Mouse (Mus musculus): ENCODE data around the gene Fgf13. TPM values are rescaled to one million over a fixed set of nuclear protein-coding genes. Genes with fewer than 3 reads are reported as not detected.

Gene Fgf13
- polyA plus RNA-seq, 1 experiment from 2014 or later = 30.0 TPM

DNA sequence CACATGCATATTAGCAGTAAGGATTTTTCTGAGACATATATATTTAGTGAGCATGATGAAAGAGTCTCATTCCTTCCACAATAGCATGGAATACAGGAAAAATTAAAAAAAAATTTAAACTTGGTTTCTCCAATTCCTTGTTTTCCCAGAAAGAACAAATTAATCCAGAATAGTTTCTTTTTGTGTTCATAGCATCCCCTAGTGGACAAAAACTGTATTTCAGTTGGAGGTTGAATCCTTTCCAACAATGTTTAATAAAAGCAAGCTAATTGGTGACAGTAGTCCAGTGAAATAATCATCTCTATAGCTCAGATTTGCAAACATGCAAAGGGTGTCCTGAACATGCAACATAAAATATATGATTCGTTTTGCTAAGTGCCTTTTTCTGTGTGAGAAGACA, 395.7 kb downstream of the Fgf13 start:
- Histone ChIP-seq H3K27ac (ENCODE audit: low read depth, low read length) (no peak overlapping the region), H3K27me3 (ENCODE audit: control insufficient read depth, insufficient read depth, low read length) (no peaks in the 10 kb centered on the region), H3K4me2 (no peak overlapping the region), H3K36me3 (ENCODE audit: control insufficient read depth, insufficient read depth, low read length) (no peaks in the 10 kb centered on the region), H3K4me3 (ENCODE audit: low read depth, low read length) (no peak overlapping the region), H3K4me1 (ENCODE audit: control insufficient read depth, insufficient read depth, low read length) (no peaks in the 10 kb centered on the region), H3K9ac (ENCODE audit: low read length) (no peak overlapping the region), H3K9me3 (ENCODE audit: control insufficient read depth, low read length) (no peaks in the 10 kb centered on the region)
- WGBS = 3% methylated on average over 1 of the region's 1 CpGs
- DNase-seq (ENCODE audit: low spot score, missing footprints) = peak; percentile 91
- no peak for ATAC-seq (ENCODE audit: low FRiP score)

DNA sequence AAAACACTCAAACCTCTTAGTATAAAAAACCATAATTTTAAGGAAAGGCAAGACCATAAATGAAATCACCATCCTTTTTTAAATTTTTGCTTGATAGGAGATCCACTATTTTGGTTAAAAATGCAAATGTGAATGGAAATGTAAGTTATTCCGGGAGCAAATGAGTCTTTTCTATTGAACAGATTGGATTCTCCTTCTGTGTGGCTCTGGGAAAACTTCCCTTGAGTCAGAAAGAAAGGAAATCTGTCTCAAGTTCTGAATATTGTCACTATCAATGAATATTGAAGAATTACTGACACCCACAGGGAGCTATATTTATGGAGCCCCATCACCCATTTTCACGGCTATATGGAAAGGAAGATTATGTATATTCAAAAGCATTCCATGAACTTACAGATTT, 401.1 kb downstream of the Fgf13 start:
- H3K27ac ChIP-seq (ENCODE audit: low read depth, low read length) = no peak overlapping the region
- H3K4me1 ChIP-seq (ENCODE audit: control insufficient read depth, insufficient read depth, low read length) = no peaks in the 10 kb centered on the region
- no peaks in the 10 kb centered on the region for H3K27me3 ChIP-seq (ENCODE audit: control insufficient read depth, insufficient read depth, low read length)
- H3K4me3 ChIP-seq (ENCODE audit: low read depth, low read length) = no peak overlapping the region
- H3K4me2 ChIP-seq = no peak overlapping the region
- DNase-seq (ENCODE audit: low spot score, missing footprints) (no peak), ATAC-seq (ENCODE audit: low FRiP score) (no peak)
- no peaks in the 10 kb centered on the region for H3K9me3 ChIP-seq (ENCODE audit: control insufficient read depth, low read length)
- no peak overlapping the region for H3K9ac ChIP-seq (ENCODE audit: low read length)
- 93% methylated on average over 2 of the region's 2 CpGs for WGBS
- no peaks in the 10 kb centered on the region for H3K36me3 ChIP-seq (ENCODE audit: control insufficient read depth, insufficient read depth, low read length)

DNA sequence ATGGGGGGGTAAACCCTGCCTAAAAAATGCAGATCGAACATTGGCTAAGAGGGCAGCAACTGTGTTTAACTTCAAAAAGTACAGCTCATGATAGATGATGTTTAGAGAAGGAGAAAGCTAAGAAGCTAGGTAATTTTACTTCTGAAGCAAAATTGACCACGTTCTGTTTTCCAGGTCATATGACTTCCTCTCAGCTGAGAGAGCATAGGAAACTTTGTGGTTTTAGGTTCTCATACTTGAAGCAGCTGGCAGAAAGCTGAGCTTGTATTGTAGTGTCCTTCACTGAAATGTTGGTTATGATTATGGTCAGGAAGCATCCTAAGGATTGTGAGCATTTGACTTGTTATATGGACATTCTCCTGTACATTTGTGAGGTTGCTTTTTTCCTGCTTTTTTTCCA, 425.9 kb downstream of the Fgf13 start:
- no peak overlapping the region for H3K27ac ChIP-seq (ENCODE audit: low read depth, low read length)

DNA sequence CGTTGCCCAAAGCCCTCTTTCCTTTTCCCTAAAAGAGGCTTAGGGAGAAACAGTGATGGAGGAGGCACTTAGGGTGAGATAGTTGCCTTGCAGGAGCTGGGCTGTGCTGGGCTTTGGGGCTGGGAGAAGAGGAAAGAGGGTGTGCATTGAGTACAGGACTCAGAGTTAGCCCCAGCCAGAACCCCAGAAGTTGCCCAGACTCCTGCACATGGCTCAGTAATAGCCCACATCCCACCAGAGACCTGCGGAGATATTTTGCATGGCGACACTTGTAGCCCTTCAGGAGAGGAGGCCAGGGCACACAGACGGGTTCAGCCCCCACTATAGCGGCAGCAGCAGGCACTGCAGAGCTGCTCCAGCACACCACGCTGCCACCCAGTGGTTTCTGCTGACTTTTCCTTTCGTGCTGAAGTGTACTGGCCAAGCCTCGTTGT, 432.9 kb downstream of the Fgf13 start:
- Histone ChIP-seq H3K27ac (ENCODE audit: low read depth, low read length) (no peak overlapping the region), H3K4me2 (peak overlapping the region; percentile 56), H3K9ac (ENCODE audit: low read length) (peak overlapping the region; percentile 68), H3K4me3 (ENCODE audit: low read depth, low read length) (peak overlapping the region; percentile 54), H3K36me3 (ENCODE audit: control insufficient read depth, insufficient read depth, low read length) (no peaks in the 10 kb centered on the region), H3K4me1 (ENCODE audit: control insufficient read depth, insufficient read depth, low read length) (no peaks in the 10 kb centered on the region), H3K9me3 (ENCODE audit: control insufficient read depth, low read length) (no peaks in the 10 kb centered on the region), H3K27me3 (ENCODE audit: control insufficient read depth, insufficient read depth, low read length) (no peaks in the 10 kb centered on the region)
- 16% methylated on average over 8 of the region's 8 CpGs for whole genome bisulfite sequencing
- DNase-seq (ENCODE audit: low spot score, missing footprints) (peak; percentile 89), ATAC-seq (ENCODE audit: low FRiP score) (peak; percentile 80)

More for the DNA sequence above, 425.9 kb downstream of the Fgf13 start:
- WGBS = 66% methylated on average over 2 of the region's 2 CpGs
- Histone ChIP-seq H3K4me3 (ENCODE audit: low read depth, low read length) (no peak overlapping the region), H3K9ac (ENCODE audit: low read length) (no peak overlapping the region), H3K9me3 (ENCODE audit: control insufficient read depth, low read length) (no peaks in the 10 kb centered on the region), H3K36me3 (ENCODE audit: control insufficient read depth, insufficient read depth, low read length) (no peaks in the 10 kb centered on the region), H3K4me1 (ENCODE audit: control insufficient read depth, insufficient read depth, low read length) (no peaks in the 10 kb centered on the region), H3K27me3 (ENCODE audit: control insufficient read depth, insufficient read depth, low read length) (no peaks in the 10 kb centered on the region), H3K4me2 (no peak overlapping the region)
- no peak for DNase-seq (ENCODE audit: low spot score, missing footprints)
- no peak for ATAC-seq (ENCODE audit: low FRiP score)

DNA sequence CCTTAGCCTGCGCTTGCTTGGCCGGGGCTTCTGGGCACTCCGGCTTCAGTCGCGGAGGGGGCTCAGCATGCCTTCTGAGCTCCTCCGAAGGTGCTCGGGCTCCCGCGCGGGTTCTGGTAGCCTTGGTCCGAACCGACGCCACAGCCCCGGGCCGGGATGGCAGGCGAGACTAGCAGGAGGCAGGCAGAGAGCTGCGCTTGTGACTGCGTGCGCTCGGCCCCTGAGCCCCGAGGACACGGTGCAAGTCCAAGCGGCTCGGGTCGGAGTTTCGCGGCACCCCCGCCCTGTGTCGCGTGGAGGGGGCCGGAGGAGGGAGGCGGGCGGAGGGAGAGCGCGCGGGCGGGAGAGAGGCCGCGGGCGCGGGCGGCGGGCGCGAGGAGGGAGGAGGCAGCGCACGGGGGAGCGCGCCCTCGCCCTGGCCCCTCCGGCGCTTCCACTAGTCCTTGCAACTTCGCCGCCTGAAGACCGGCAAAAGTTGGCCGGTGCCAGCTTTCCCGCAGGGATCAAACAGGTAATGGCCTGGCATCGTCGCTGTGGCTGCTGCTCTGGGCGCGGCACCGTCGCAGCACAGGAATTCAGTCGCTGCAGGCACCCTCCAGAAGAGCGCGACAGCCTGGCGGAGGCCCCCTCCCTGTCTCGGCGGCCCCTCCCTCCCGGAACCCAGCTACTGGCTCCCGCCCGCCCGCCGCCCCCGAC, 433.6 kb downstream of the Fgf13 start:
- Histone ChIP-seq H3K4me2 (peak overlapping the region; percentile 56), H3K4me1 (ENCODE audit: control insufficient read depth, insufficient read depth, low read length) (no peaks in the 10 kb centered on the region), H3K9me3 (ENCODE audit: control insufficient read depth, low read length) (no peaks in the 10 kb centered on the region), H3K9ac (ENCODE audit: low read length) (peak overlapping the region; percentile 68), H3K36me3 (ENCODE audit: control insufficient read depth, insufficient read depth, low read length) (no peaks in the 10 kb centered on the region), H3K27me3 (ENCODE audit: control insufficient read depth, insufficient read depth, low read length) (no peaks in the 10 kb centered on the region), H3K27ac (ENCODE audit: low read depth, low read length) (no peak overlapping the region), H3K4me3 (ENCODE audit: low read depth, low read length) (peak overlapping the region; percentile 54)
- ATAC-seq (ENCODE audit: low FRiP score) (peak; percentile 82), DNase-seq (ENCODE audit: low spot score, missing footprints) (peak; percentile 89)
- 21% methylated on average over 51 of the region's 75 CpGs for WGBS

DNA sequence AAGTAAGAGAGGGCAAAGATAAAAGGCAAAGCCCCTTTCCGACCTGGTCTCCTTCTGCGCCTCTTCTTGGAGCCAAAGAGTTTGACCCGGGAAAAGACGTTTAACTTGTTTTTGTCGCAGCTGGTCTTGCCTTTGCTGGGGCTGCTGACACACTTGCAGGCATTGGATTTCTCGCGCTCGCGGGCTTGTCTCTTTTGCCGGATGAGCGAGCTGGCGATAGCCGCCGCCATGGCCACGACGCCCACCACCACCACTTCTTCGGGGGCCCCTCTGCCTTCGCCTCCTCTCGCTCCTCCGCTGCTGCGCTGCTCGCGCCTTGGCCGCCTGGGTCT, 434.1 kb downstream of the Fgf13 start:
- Histone ChIP-seq H3K27ac (ENCODE audit: low read depth, low read length) (no peak overlapping the region), H3K4me3 (ENCODE audit: low read depth, low read length) (peak overlapping the region; percentile 54), H3K27me3 (ENCODE audit: control insufficient read depth, insufficient read depth, low read length) (no peaks in the 10 kb centered on the region), H3K4me1 (ENCODE audit: control insufficient read depth, insufficient read depth, low read length) (no peaks in the 10 kb centered on the region), H3K4me2 (peak overlapping the region; percentile 56), H3K36me3 (ENCODE audit: control insufficient read depth, insufficient read depth, low read length) (no peaks in the 10 kb centered on the region), H3K9me3 (ENCODE audit: control insufficient read depth, low read length) (no peaks in the 10 kb centered on the region), H3K9ac (ENCODE audit: low read length) (peak overlapping the region; percentile 68)
- ATAC-seq (ENCODE audit: low FRiP score) (no peak; the same call in 1 of the 2 replicates), DNase-seq (ENCODE audit: low spot score, missing footprints) (peak; percentile 95)
- 24% methylated on average over 24 of the region's 24 CpGs for WGBS

DNA sequence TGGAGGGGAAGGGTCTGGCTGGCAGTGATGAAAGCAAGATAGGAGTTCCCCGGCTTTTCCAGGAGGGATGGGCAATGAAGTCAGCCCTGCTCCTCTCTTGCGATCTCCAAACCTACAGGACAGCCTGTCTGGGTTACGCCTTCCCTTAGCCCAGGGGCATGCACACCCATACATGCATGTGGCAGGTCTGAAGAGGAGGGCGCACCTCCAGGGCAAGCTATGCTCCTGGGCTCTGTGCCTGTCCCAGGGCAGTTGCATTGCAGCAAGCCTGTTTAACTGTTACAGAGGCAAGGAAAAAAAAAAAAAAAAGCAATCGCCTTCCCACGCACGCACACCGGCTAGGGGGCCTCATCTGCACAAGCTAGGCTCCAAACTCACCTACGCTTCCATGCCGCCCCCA, 434.5 kb downstream of the Fgf13 start:
- H3K4me3 ChIP-seq (ENCODE audit: low read depth, low read length) = peak overlapping the region; percentile 54
- H3K27ac ChIP-seq (ENCODE audit: low read depth, low read length) = no peak overlapping the region
- peak; percentile 7 for ATAC-seq (ENCODE audit: low FRiP score)
- H3K4me2 ChIP-seq = peak overlapping the region; percentile 56
- H3K9ac ChIP-seq (ENCODE audit: low read length) = peak overlapping the region; percentile 68
- no peaks in the 10 kb centered on the region for H3K9me3 ChIP-seq (ENCODE audit: control insufficient read depth, low read length)
- H3K27me3 ChIP-seq (ENCODE audit: control insufficient read depth, insufficient read depth, low read length) = no peaks in the 10 kb centered on the region
- H3K36me3 ChIP-seq (ENCODE audit: control insufficient read depth, insufficient read depth, low read length) = no peaks in the 10 kb centered on the region
- 25% methylated on average over 9 of the region's 10 CpGs for WGBS
- H3K4me1 ChIP-seq (ENCODE audit: control insufficient read depth, insufficient read depth, low read length) = no peaks in the 10 kb centered on the region
- peak; percentile 86 for DNase-seq (ENCODE audit: low spot score, missing footprints)

DNA sequence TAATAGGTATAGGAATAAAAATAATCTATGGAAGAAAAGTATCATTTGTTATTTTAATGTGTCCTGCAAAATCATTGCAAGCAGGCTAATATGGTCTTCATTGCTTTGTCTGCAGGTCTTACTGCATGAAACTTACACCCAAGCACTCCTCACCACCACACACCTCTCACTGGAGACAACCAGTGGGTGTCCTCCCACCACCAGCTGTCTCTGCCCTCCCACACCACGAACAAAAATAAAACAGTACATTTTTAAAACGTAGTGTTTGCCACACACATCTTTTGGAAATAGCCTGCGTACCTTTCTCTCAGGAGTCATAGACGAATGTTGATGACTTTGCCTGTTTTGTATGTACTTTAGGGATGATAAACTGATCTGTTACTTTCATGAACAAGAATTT, 441.2 kb downstream of the Fgf13 start:
- H3K4me2 ChIP-seq = no peak overlapping the region
- no peaks in the 10 kb centered on the region for H3K9me3 ChIP-seq (ENCODE audit: control insufficient read depth, low read length)
- no peak overlapping the region for H3K27ac ChIP-seq (ENCODE audit: low read depth, low read length)
- H3K9ac ChIP-seq (ENCODE audit: low read length) = no peak overlapping the region
- no peaks in the 10 kb centered on the region for H3K4me1 ChIP-seq (ENCODE audit: control insufficient read depth, insufficient read depth, low read length)
- WGBS = 66% methylated on average over 4 of the region's 4 CpGs
- DNase-seq (ENCODE audit: low spot score, missing footprints) (no peak), ATAC-seq (ENCODE audit: low FRiP score) (no peak)
- no peaks in the 10 kb centered on the region for H3K36me3 ChIP-seq (ENCODE audit: control insufficient read depth, insufficient read depth, low read length)
- no peak overlapping the region for H3K4me3 ChIP-seq (ENCODE audit: low read depth, low read length)
- H3K27me3 ChIP-seq (ENCODE audit: control insufficient read depth, insufficient read depth, low read length) = no peaks in the 10 kb centered on the region

DNA sequence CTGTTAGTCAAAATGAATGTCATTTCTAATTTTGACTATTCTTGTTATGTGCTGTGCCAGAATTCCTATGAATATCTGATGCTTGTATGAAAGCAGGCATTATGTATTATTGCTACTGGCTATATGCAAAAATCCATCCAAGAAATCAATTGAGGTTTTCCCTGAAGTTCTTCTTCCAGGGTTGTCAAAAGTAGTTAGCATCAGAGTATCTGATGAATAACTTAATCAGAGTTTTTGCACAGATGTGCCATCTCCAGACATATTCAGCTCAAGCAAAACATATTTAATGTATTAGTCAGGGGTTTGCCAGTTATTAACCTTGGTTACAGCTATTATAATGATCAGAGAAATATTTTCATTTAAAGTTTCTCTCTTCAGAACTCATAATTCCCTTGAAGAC, 454.7 kb downstream of the Fgf13 start:
- no peaks in the 10 kb centered on the region for H3K27me3 ChIP-seq (ENCODE audit: control insufficient read depth, insufficient read depth, low read length)
- no peaks in the 10 kb centered on the region for H3K36me3 ChIP-seq (ENCODE audit: control insufficient read depth, insufficient read depth, low read length)
- no peak overlapping the region for H3K4me3 ChIP-seq (ENCODE audit: low read depth, low read length)
- ATAC-seq (ENCODE audit: low FRiP score) = no peak
- H3K9ac ChIP-seq (ENCODE audit: low read length) = no peak overlapping the region
- no peak overlapping the region for H3K4me2 ChIP-seq
- no peak overlapping the region for H3K27ac ChIP-seq (ENCODE audit: low read depth, low read length)
- no peaks in the 10 kb centered on the region for H3K4me1 ChIP-seq (ENCODE audit: control insufficient read depth, insufficient read depth, low read length)
- no peaks in the 10 kb centered on the region for H3K9me3 ChIP-seq (ENCODE audit: control insufficient read depth, low read length)
- no peak for DNase-seq (ENCODE audit: low spot score, missing footprints)

All from midbrain, embryonic 11.5 days (tissue).